Mouse (Mus musculus): ENCODE data around the gene Paox.
A peak's percentile ranks its signal among the peaks of the same experiment; 100 is the strongest.

- no peak for TF ChIP-seq CTCF (IDR thresholded peaks at IDR 0.05; ENCODE audit: extremely low read depth, insufficient read depth, insufficient read length, insufficient replicate concordance)
- TF ChIP-seq POLR2A (IDR thresholded peaks at IDR 0.05; ENCODE audit: low read depth, low read length) = peak; percentile 58
Measured at GRCm38 (mm10) chr7:140137135-140138020, 21.8 kb downstream of the Paox start, which contains the start of gene Mtg1.
